Mouse (Mus musculus) stomach, embryonic 15.5 days (tissue): ENCODE measurements around the gene Jam2. TPM values are rescaled to one million over a fixed set of nuclear protein-coding genes. Genes with fewer than 3 reads are reported as not detected.

Experiments used
- ATAC-seq: fragments of 200-750 bp; cut with Nextera tagmentation; 2 replicates; pipeline ENCODE4 v1.8.0; 2017; ENCODE audit warnings: low read depth, moderate number of reproducible peaks, moderate TSS enrichment; ENCODE audit not compliant: insufficient read depth, low FRiP score
- H3K27ac ChIP-seq: fragments of 300-500 bp; sonication (generic); 2 replicates; pipeline ENCODE4 v1.5.1; 2015; ENCODE audit warnings: mild to moderate bottlenecking, inconsistent platforms
- H3K27me3 ChIP-seq: fragments of 300-500 bp; sonication (generic); replicated peaks from 2 replicates; pipeline ENCODE4 v1.6.1; 2015; ENCODE audit warnings: inconsistent platforms
- H3K36me3 ChIP-seq: fragments of 300-500 bp; sonication (generic); 2 replicates; pipeline ENCODE4 v1.6.1; 2015; ENCODE audit warnings: inconsistent platforms
- H3K4me1 ChIP-seq: fragments of 300-500 bp; sonication (generic); 2 replicates; pipeline ENCODE4 v1.6.1; 2015; ENCODE audit warnings: inconsistent platforms
- H3K4me2 ChIP-seq: fragments of 300-500 bp; sonication (generic); 2 replicates; pipeline ENCODE4 v1.6.1; 2015; ENCODE audit warnings: mild to moderate bottlenecking, inconsistent platforms
- H3K4me3 ChIP-seq: fragments of 300-500 bp; sonication (generic); replicated peaks from 2 replicates; pipeline ENCODE4 v1.5.1; 2015; ENCODE audit warnings: inconsistent platforms
- H3K9ac ChIP-seq: fragments of 300-500 bp; sonication (generic); 2 replicates; pipeline ENCODE4 v1.6.1; 2015; ENCODE audit warnings: inconsistent platforms
- H3K9me3 ChIP-seq: fragments of 300-500 bp; sonication (generic); 2 replicates; pipeline ENCODE4 v1.6.1; 2016; ENCODE audit warnings: inconsistent platforms
- WGBS: fragments of 180-500 bp; shearing (Covaris S2); methylation state at CpG from one replicate; pipeline ENCODE4 v1.1.7; 2015; 5-methylcytosine and 5-hydroxymethylcytosine counted together
- polyA plus RNA-seq: library from polyadenylated mRNA; unstranded; fragments of >200 nt; fragmentation: Nextera tagmentation; extraction: Ambion mirVana; gene quantifications from 2 replicates; pipeline ENCODE4 v1.2.1, GENCODE M21; 2015

The Jam2 gene
- polyA plus RNA-seq, 1 experiment from 2014 or later = 5.7 TPM

DNA sequence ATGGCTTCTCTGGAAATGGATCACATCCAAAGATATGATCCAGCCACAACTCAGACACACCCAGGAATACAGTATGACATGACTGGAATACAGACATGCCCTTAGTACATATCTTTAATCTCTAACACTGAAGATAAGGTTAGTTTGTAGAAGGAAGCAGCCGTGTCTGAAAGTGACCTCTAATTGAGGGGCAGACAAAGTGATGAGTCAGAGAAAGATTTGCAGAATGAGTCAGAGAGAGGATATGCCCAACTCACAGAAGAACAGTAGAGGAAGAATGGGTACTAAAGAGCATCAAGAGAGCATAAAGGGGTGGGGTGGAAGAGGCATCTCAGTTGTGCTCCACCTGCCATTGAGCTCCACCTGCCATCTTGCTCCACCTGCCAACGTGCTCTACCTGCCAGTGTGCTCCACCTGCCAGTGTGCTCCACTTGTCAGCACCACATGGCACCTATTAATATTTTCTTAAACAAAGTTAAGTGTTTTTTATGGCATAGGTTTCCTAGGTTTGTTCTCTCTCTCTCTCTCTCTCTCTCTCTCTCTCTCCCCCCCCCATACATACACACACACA is 16.8 kb downstream of the Jam2 start:
- H3K4me1 ChIP-seq = no peaks in the 10 kb centered on the region
- no peak overlapping the region for H3K27ac ChIP-seq
- 73% methylated on average over 2 of the region's 2 CpGs for WGBS
- H3K9ac ChIP-seq = no peak overlapping the region
- no peak overlapping the region for H3K4me3 ChIP-seq
- H3K4me2 ChIP-seq = no peak overlapping the region
- ATAC-seq = no peak
- no peaks in the 10 kb centered on the region for H3K27me3 ChIP-seq
- H3K36me3 ChIP-seq = no peaks in the 10 kb centered on the region
- H3K9me3 ChIP-seq = no peaks in the 10 kb centered on the region

DNA sequence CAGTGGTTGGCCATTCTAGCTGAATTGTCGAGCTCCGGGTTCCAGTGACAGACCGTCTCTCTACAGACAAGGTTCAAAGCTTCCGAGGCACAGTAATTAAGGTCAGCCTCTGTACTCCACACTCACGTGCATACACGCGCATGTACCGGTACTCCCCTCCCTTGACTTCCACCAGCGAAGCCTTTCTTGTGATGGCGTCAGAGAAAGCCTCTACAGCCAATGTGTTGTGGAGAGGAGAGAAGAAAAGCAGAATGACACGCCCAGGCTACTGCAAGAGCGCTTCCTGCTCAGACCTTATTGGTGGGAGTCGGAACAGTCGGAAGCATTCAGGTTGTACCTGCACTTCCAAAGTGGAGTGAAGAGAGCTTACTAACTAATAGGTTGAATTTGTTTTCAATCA is 19.5 kb downstream of the Jam2 start:
- WGBS = 86% methylated on average over 14 of the region's 14 CpGs

DNA sequence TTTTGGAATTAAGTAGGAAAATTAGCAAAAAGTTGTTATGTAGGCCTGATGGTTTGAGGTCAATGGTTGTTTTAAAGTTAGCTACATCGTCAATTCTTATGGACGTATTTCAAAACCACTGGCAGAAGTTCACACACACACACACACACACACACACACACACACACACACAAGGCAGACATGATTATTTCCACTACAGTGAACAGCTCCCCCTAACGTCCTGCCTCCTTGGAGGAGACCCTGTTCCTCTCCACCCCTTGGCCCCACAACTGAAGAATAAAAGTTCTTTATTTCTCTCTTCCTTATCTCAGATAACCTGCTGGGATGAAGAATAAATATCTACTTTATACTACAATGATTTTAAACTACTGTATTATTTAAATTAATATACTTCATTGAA is 21.4 kb downstream of the Jam2 start:
- Histone ChIP-seq H3K9ac (no peak overlapping the region), H3K4me3 (no peak overlapping the region), H3K27me3 (no peaks in the 10 kb centered on the region), H3K4me2 (no peak overlapping the region), H3K4me1 (no peaks in the 10 kb centered on the region), H3K27ac (no peak overlapping the region), H3K36me3 (no peaks in the 10 kb centered on the region), H3K9me3 (no peaks in the 10 kb centered on the region)
- ATAC-seq = no peak
- 58% methylated on average over 3 of the region's 3 CpGs for WGBS

More for the DNA sequence above, 19.5 kb downstream of the Jam2 start:
- no peaks in the 10 kb centered on the region for H3K9me3 ChIP-seq
- no peaks in the 10 kb centered on the region for H3K4me1 ChIP-seq
- ATAC-seq = no peak
- H3K9ac ChIP-seq = no peak overlapping the region
- no peaks in the 10 kb centered on the region for H3K27me3 ChIP-seq
- no peaks in the 10 kb centered on the region for H3K36me3 ChIP-seq
- no peak overlapping the region for H3K4me3 ChIP-seq
- H3K4me2 ChIP-seq = no peak overlapping the region
- H3K27ac ChIP-seq = no peak overlapping the region

DNA sequence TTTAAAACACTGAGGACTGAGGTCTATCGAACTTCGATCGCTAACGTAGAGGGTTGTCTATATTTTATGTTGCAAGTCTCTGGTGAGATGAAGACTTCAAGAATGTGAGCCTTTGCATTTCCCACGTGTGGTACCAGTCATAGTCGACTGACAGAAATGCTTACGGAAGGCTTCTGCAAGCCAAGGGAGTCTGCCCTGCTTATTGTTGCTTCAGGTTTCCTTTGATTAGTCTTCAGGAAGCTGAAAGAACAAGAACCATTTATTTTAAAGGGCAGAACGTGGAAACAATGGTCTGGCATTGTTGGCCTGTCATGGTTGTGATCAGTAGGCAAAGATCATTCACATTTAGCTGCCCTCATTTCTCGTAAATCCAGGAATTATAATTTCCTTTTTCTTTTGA is 22.8 kb downstream of the Jam2 start:
- Histone ChIP-seq H3K27ac (no peak overlapping the region), H3K9ac (no peak overlapping the region), H3K36me3 (no peaks in the 10 kb centered on the region), H3K4me3 (no peak overlapping the region), H3K4me1 (no peaks in the 10 kb centered on the region), H3K9me3 (no peaks in the 10 kb centered on the region), H3K4me2 (no peak overlapping the region), H3K27me3 (no peaks in the 10 kb centered on the region)
- no peak for ATAC-seq
- 80% methylated on average over 9 of the region's 9 CpGs for WGBS

DNA sequence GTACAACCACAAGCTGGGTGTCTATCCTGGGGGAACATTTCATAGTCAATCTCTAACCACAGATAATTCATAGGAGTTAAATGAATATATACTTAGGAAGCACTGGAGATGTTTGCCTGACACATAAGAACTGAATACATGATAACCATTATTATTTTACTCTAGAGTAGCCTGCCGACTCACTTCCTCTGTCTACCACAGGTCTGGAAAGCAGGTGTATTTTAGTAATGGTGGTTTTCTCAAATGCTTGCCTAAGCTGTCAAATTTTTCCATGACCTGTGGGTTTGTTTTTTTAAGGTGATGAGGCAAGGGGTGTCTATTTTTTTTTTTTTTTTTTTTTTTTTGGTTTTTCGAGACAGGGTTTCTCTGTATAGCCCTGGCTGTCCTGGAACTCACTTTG is 26.1 kb downstream of the Jam2 start:
- Histone ChIP-seq H3K4me3 (no peak overlapping the region), H3K9me3 (no peaks in the 10 kb centered on the region), H3K27me3 (no peaks in the 10 kb centered on the region), H3K4me2 (no peak overlapping the region), H3K4me1 (no peaks in the 10 kb centered on the region), H3K36me3 (no peaks in the 10 kb centered on the region), H3K9ac (no peak overlapping the region), H3K27ac (no peak overlapping the region)
- no peak for ATAC-seq
- 95% methylated on average over 1 of the region's 2 CpGs for WGBS

DNA sequence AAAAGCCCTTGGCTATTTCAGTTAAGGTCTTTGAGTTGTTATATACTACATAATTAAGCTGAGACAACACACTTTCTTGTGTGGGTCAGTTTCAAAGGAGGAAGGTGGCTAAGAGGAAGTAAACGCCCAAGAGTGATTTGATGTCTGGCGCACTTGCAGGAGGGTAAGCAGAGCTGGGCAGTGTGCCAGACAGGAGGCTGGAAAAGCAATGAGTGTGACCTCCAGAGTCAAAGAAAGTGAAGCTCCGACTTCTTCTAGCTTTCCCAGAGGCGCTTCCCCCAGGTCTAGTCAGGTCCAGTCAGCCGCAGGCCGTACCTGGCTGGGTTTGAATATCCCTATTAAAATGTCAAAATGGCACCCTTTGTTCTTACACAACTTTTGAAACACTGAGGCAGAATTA is 28.3 kb downstream of the Jam2 start:
- WGBS = 45% methylated on average over 6 of the region's 6 CpGs
- H3K9me3 ChIP-seq = no peaks in the 10 kb centered on the region
- no peak overlapping the region for H3K4me2 ChIP-seq
- H3K36me3 ChIP-seq = no peaks in the 10 kb centered on the region
- ATAC-seq = no peak
- H3K4me3 ChIP-seq = no peak overlapping the region
- H3K4me1 ChIP-seq = no peaks in the 10 kb centered on the region
- no peaks in the 10 kb centered on the region for H3K27me3 ChIP-seq
- H3K27ac ChIP-seq = no peak overlapping the region
- H3K9ac ChIP-seq = no peak overlapping the region

DNA sequence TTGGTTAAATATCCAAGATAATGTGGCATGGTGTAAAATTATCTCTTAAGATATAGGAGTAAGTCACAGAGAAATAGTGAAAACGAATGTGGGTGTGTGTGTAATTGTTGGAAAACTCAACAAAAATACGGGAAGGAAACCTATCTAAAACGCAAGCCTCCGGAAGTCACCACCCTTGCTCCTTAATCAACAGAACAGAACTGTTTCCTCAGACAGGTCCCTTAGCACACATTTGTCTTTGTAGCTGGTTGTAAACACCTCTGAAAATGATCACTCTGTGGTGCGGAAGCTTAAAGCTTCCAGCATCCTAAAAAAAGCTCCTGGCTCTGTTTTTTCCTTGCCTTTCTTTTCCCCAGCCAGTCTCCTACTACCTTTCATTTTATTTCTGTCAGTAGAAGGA is 30.9 kb downstream of the Jam2 start:
- H3K4me3 ChIP-seq = no peak overlapping the region
- H3K9ac ChIP-seq = no peak overlapping the region
- H3K27ac ChIP-seq = no peak overlapping the region
- H3K36me3 ChIP-seq = no peaks in the 10 kb centered on the region
- no peak for ATAC-seq
- no peaks in the 10 kb centered on the region for H3K27me3 ChIP-seq
- WGBS = 64% methylated on average over 5 of the region's 5 CpGs
- no peaks in the 10 kb centered on the region for H3K9me3 ChIP-seq
- H3K4me1 ChIP-seq = no peaks in the 10 kb centered on the region
- no peak overlapping the region for H3K4me2 ChIP-seq

DNA sequence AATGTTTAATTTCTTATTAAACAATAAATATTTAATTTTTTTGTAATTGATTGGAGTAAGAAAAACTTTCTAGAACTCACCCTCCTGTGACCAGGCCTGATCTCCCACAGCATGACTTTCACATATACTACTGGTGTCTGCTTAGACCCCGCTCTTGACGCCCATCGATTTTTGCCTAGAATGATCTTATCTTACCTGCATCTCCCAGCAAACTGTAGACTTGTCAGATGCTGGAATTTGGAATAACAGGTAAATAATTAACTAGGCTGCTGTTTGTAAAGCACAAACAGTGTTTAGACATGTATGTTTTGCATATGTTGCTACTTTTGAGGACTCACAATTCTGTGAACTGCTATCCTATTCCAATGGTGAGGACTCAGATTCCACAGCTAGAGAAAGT is 32.3 kb downstream of the Jam2 start:
- H3K4me3 ChIP-seq = no peak overlapping the region
- no peak for ATAC-seq
- no peaks in the 10 kb centered on the region for H3K27me3 ChIP-seq
- no peaks in the 10 kb centered on the region for H3K9me3 ChIP-seq
- no peak overlapping the region for H3K27ac ChIP-seq
- no peak overlapping the region for H3K4me2 ChIP-seq
- H3K36me3 ChIP-seq = no peaks in the 10 kb centered on the region
- no peak overlapping the region for H3K9ac ChIP-seq
- 89% methylated on average over 3 of the region's 3 CpGs for WGBS
- H3K4me1 ChIP-seq = no peaks in the 10 kb centered on the region

DNA sequence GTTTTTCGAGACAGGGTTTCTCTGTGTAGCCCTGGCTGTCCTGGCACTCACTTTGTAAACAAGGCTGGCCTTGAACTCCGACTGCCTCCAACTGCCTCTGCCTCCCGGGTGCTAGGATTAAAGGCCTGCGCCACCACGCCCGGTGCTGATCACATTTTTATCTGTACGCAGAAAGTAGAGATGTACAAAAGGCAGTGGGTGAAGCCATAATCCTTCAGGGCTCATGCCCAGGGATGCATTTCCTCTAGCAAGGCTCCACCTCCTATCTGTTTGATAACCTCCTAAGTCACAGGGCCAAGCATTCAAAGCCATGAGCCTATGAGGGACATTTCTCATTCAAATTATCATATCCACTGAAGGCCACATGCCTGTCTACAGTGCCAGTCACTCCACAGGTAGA is 34.0 kb downstream of the Jam2 start:
- H3K27ac ChIP-seq = no peak overlapping the region
- no peaks in the 10 kb centered on the region for H3K9me3 ChIP-seq
- H3K9ac ChIP-seq = no peak overlapping the region
- 87% methylated on average over 7 of the region's 7 CpGs for WGBS
- no peak overlapping the region for H3K4me3 ChIP-seq
- no peak for ATAC-seq
- H3K36me3 ChIP-seq = no peaks in the 10 kb centered on the region
- H3K27me3 ChIP-seq = no peaks in the 10 kb centered on the region
- no peak overlapping the region for H3K4me2 ChIP-seq
- no peaks in the 10 kb centered on the region for H3K4me1 ChIP-seq

DNA sequence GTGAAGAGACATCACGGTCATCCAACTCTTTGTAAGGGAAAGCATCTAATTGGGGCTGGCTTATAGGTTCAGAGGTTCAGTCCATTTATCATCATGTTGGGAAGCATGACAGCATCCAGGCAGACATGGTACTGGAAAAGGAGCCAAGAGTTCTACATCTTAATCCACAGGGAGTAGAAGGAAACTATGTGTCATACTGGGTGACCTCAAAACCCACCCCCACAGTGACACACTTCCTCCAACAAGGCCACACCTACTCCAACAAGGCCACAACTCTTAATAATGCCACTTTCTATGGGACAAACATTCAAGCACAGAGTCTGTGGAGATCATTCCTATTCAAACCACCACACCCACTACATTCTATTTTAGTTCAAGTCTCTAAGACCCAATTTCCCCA is 36.3 kb downstream of the Jam2 start:
- H3K36me3 ChIP-seq = no peaks in the 10 kb centered on the region
- no peak overlapping the region for H3K9ac ChIP-seq
- H3K4me2 ChIP-seq = no peak overlapping the region
- no peaks in the 10 kb centered on the region for H3K27me3 ChIP-seq
- ATAC-seq = no peak
- WGBS = 65% methylated on average over 1 of the region's 1 CpGs
- no peak overlapping the region for H3K4me3 ChIP-seq
- H3K9me3 ChIP-seq = no peaks in the 10 kb centered on the region
- H3K4me1 ChIP-seq = no peaks in the 10 kb centered on the region
- H3K27ac ChIP-seq = no peak overlapping the region

DNA sequence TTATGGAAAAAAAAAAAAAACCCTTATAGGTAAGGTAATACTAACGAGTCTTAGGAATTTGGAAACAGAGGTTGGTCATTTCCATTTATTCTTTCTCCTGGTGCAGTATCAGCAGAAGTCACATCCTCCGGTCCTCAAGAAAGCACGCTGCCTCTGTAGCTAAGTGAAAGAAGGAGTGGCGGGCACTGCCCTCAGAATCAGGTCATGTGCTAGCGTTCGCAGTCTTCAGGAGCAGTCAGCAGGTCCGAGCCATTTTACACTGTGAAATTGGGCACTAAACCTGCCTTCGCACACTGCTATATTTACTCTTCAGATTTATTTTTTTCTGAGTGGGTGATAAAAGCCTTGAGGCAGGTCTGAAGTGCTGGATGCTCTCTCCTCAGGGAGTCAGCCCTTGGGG is 39.9 kb downstream of the Jam2 start:
- Histone ChIP-seq H3K36me3 (no peaks in the 10 kb centered on the region), H3K9ac (no peak overlapping the region), H3K9me3 (no peaks in the 10 kb centered on the region), H3K4me3 (no peak overlapping the region), H3K27me3 (no peaks in the 10 kb centered on the region), H3K4me2 (no peak overlapping the region), H3K4me1 (no peaks in the 10 kb centered on the region), H3K27ac (no peak overlapping the region)
- no peak for ATAC-seq
- WGBS = 75% methylated on average over 8 of the region's 8 CpGs

DNA sequence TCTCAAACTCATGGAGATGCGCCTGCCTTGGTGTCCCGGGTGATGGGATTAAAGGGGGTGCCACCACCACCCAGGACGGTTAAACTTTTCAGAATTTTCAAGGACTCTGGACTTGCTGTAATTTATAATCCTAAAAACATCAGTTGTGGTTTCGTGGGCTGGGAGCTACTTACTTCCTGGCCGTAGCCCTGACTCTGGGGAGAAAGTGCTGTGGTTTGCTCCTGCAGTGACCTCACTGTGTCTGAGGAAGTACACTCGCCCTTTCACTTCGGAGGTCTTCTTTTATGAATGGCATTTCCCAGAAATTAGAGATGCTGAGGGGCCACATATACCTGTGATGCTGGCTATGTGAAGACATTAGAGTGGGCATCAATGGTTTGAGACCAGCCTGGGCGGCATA is 40.6 kb downstream of the Jam2 start:
- no peaks in the 10 kb centered on the region for H3K4me1 ChIP-seq
- no peak overlapping the region for H3K9ac ChIP-seq
- H3K36me3 ChIP-seq = no peaks in the 10 kb centered on the region
- H3K4me3 ChIP-seq = no peak overlapping the region
- WGBS = 69% methylated on average over 8 of the region's 8 CpGs
- no peaks in the 10 kb centered on the region for H3K27me3 ChIP-seq
- no peak for ATAC-seq
- no peaks in the 10 kb centered on the region for H3K9me3 ChIP-seq
- no peak overlapping the region for H3K27ac ChIP-seq
- H3K4me2 ChIP-seq = no peak overlapping the region

DNA sequence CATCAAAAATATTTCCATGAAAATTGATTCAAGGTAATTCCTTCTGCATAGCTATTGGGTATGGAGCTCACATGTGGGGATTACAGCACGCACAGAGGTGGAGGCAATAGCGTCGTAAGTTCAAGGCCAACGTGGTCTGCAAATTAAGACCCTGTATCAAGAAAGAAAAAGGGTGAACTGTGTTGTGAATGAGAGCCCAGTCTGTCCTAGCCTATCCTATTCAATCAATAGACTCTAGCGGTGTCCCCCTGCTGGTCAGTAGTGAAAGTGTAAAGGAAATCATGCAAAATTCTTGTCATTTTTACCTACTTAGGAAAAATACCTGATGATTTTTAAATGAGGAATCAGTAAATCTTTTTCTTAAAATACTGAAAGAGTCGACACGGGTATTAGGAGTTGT is 43.5 kb downstream of the Jam2 start:
- Histone ChIP-seq H3K4me1 (no peaks in the 10 kb centered on the region), H3K27me3 (no peaks in the 10 kb centered on the region), H3K4me2 (no peak overlapping the region), H3K27ac (no peak overlapping the region), H3K9ac (no peak overlapping the region), H3K9me3 (no peaks in the 10 kb centered on the region), H3K4me3 (no peak overlapping the region), H3K36me3 (no peaks in the 10 kb centered on the region)
- no peak for ATAC-seq
- 33% methylated on average over 7 of the region's 7 CpGs for WGBS
